Mouse (Mus musculus): ENCODE measurements around the gene Adam17. TPM values are rescaled to one million over a fixed set of nuclear protein-coding genes. Genes with fewer than 3 reads are reported as not detected.

Adam17 gene
- polyA plus RNA-seq, 1 experiment from 2014 or later: 44.4 TPM

DNA sequence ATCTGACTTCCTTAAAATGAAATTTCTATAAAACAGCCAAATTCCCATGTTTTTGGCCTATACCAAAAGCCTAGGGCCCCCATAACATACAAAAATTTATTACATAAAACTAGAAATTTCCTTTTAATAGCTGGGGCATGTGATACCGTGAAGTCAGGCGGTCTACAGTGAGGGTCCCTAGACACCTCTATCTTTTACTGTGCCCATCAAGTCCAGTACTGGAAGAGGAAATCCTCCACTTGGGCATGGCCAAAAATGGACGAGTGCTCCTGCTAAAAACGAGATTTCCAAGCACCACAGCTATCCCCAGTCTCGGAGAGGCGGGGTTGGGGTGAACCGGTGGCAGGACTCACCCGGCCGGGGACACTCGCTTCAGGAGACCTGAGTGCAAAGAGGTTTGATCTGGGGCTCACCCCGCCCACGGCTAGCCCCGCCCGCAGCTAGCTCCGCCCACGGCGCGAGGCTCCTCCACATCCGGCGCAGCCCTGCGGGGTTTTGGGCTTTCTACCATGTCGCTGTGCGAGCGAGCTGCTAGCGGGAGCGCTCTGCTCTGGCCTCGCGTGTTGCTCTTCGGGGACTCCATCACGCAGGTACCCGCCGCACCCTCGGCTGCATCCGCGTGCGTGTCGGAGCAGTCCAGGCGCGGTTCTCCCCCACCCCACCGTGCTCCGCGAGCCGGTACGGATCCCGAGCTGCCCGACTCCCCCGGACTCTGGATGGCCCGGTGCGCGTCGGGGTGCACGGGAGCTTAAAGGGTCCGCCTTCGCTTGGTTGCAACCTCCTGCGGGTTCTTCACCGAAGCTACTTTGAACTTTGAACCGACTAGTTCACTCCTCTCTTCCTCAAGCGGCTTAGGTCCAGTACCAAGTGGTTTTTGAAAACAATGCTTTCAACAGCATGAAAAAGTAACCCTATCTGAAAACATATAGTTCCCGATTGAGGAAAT is 57.2 kb downstream of the Adam17 start, which contains the start of gene Iah1:
Iah1 (plus strand) TSS at position 467 of the 946 bp plus-strand sequence.
- DNase-seq (ENCODE audit: low spot score) (peak; percentile 90), ATAC-seq (ENCODE audit: insufficient number of reproducible peaks, low FRiP score, low TSS enrichment, low read depth) (peak; percentile 95)
- peaks cover 11% of the 10 kb centered on the region; the same call in 1 of the 2 replicates for H3K36me3 ChIP-seq (ENCODE audit: control insufficient read depth, insufficient read depth, low read length)
- H3K9ac ChIP-seq (ENCODE audit: low read length): peak within 1 kb of the TSS; percentile 68
- H3K27ac ChIP-seq (replicated peaks; ENCODE audit: low read depth, low read length): 0 out of 2 replicates have a peak within 1 kb of the TSS, but pooled peaks have one; percentile 39
- peak within 1 kb of the TSS; percentile 73 for H3K4me3 ChIP-seq (ENCODE audit: low read depth, low read length)
- WGBS: 2% methylated on average over 59 of the region's 59 CpGs
- H3K4me1 ChIP-seq (ENCODE audit: control insufficient read depth, insufficient read depth, low read length): no peaks in the 10 kb centered on the region
- no peaks in the 10 kb centered on the region for H3K9me3 ChIP-seq (ENCODE audit: control insufficient read depth, low read length)
- no peaks in the 10 kb centered on the region for H3K27me3 ChIP-seq (ENCODE audit: control insufficient read depth, insufficient read depth, low read length)
- H3K4me2 ChIP-seq (ENCODE audit: low read depth, severe bottlenecking): peak within 1 kb of the TSS; percentile 60

DNA sequence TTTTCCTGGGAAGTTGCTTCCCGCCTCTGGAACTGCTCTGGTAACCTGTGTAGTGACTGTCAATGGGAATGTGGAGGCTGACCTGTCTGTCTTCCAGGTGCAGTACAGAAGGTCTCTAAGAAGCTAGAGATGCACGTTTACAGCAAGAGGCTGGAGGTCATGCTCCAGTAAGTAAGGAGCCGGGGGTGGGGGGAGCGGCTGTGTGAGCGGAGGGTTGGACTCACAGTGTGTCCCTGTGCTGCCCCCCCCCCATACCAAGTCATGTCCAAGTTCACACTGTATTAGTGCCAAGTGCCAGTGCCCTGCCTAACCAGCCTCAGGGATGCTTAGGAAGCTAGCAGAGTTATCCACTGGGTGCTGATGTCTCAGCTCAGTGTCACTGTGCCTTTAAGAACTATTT is 61.2 kb downstream of the Adam17 start:
- WGBS: 92% methylated on average over 5 of the region's 5 CpGs
- H3K36me3 ChIP-seq (ENCODE audit: control insufficient read depth, insufficient read depth, low read length): peaks cover 25% of the 10 kb centered on the region
- H3K27ac ChIP-seq (replicated peaks; ENCODE audit: low read depth, low read length): no peak overlapping the region
- no peaks in the 10 kb centered on the region for H3K27me3 ChIP-seq (ENCODE audit: control insufficient read depth, insufficient read depth, low read length)
- H3K9me3 ChIP-seq (ENCODE audit: control insufficient read depth, low read length): no peaks in the 10 kb centered on the region
- no peak for ATAC-seq (ENCODE audit: insufficient number of reproducible peaks, low FRiP score, low TSS enrichment, low read depth)
- no peak overlapping the region for H3K4me2 ChIP-seq (ENCODE audit: low read depth, severe bottlenecking)
- no peak overlapping the region for H3K4me3 ChIP-seq (ENCODE audit: low read depth, low read length)
- H3K9ac ChIP-seq (ENCODE audit: low read length): no peak overlapping the region
- DNase-seq (ENCODE audit: low spot score): no peak
- no peaks in the 10 kb centered on the region for H3K4me1 ChIP-seq (ENCODE audit: control insufficient read depth, insufficient read depth, low read length)

DNA sequence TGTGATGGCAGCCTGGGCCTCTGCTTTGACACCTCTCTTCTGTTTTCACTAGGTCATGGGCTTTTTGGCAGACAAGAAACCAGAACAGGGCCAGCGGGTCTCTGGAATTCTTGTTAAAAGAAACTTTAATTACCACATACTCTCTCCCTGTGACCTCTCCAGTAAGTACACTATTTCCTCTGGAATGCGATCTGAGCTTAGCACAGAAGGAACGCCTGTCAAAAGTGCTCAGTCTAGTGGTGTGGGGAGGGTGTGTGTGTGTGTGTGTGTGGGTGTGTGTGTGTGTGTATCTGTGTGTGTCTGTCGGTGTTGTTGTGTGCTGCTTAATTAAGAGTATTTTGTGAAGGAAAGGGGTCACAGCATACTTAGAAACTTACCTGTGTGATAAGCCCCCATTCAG is 66.7 kb downstream of the Adam17 start:
- H3K36me3 ChIP-seq (ENCODE audit: control insufficient read depth, insufficient read depth, low read length): peaks cover 34% of the 10 kb centered on the region
- 82% methylated on average over 4 of the region's 4 CpGs for WGBS
- H3K9ac ChIP-seq (ENCODE audit: low read length): no peak overlapping the region
- no peak for DNase-seq (ENCODE audit: low spot score)
- no peak overlapping the region for H3K4me2 ChIP-seq (ENCODE audit: low read depth, severe bottlenecking)
- H3K27ac ChIP-seq (replicated peaks; ENCODE audit: low read depth, low read length): no peak overlapping the region
- H3K4me1 ChIP-seq (ENCODE audit: control insufficient read depth, insufficient read depth, low read length): no peaks in the 10 kb centered on the region
- H3K9me3 ChIP-seq (ENCODE audit: control insufficient read depth, low read length): no peaks in the 10 kb centered on the region
- H3K4me3 ChIP-seq (ENCODE audit: low read depth, low read length): no peak overlapping the region
- ATAC-seq (ENCODE audit: insufficient number of reproducible peaks, low FRiP score, low TSS enrichment, low read depth): no peak
- no peaks in the 10 kb centered on the region for H3K27me3 ChIP-seq (ENCODE audit: control insufficient read depth, insufficient read depth, low read length)

DNA sequence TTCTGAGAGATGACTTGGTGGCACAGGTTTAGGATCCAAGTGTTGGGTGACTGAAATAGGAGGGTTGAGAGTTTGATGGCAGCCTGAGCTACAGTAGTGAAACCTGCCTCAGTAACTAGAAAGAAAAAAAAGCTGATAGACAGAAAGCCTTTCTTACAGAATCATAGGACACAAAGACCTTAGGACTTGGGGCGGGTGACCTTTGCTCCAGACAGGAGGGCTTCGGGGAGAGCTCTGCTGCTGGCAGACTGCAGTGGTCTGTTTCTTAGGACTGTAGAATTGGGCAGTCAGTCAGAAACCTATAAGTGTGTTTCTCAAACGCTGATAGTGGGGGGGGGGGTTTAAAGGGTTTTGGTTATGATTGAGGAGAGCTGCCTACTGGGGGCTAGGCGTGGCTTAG is 67.7 kb downstream of the Adam17 start:
- Histone ChIP-seq H3K4me3 (ENCODE audit: low read depth, low read length) (no peak overlapping the region), H3K4me2 (ENCODE audit: low read depth, severe bottlenecking) (no peak overlapping the region), H3K36me3 (ENCODE audit: control insufficient read depth, insufficient read depth, low read length) (peaks cover 29% of the 10 kb centered on the region), H3K27ac (replicated peaks; ENCODE audit: low read depth, low read length) (no peak overlapping the region), H3K9me3 (ENCODE audit: control insufficient read depth, low read length) (no peaks in the 10 kb centered on the region), H3K9ac (ENCODE audit: low read length) (no peak overlapping the region), H3K27me3 (ENCODE audit: control insufficient read depth, insufficient read depth, low read length) (no peaks in the 10 kb centered on the region), H3K4me1 (ENCODE audit: control insufficient read depth, insufficient read depth, low read length) (no peaks in the 10 kb centered on the region)
- DNase-seq (ENCODE audit: low spot score): no peak
- WGBS: 91% methylated on average over 4 of the region's 4 CpGs
- no peak for ATAC-seq (ENCODE audit: insufficient number of reproducible peaks, low FRiP score, low TSS enrichment, low read depth)

DNA sequence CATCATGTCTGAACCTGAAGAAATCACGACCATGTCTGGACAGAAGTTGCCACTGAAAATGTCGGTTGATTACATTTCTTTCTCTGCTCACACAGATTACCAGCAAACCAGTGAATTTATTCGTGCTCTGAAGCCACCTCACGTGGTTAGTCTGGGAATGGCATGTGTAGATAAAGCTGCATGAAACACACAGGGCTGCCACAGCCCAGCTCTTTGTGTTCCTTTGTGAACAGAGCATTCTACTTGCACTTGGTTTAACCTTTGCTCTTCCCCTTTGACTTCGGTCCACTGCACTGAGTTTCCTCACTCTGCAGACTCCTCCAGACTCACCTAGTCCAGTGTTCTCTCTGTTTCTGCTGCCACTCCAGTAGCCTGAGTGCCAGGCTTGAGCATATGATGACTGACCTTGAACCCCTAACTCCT is 71.1 kb downstream of the Adam17 start:
- WGBS: 92% methylated on average over 5 of the region's 5 CpGs
- H3K27ac ChIP-seq (replicated peaks; ENCODE audit: low read depth, low read length): no peak overlapping the region
- DNase-seq (ENCODE audit: low spot score) (no peak), ATAC-seq (ENCODE audit: insufficient number of reproducible peaks, low FRiP score, low TSS enrichment, low read depth) (no peak)
- no peak overlapping the region for H3K4me2 ChIP-seq (ENCODE audit: low read depth, severe bottlenecking)
- no peaks in the 10 kb centered on the region for H3K9me3 ChIP-seq (ENCODE audit: control insufficient read depth, low read length)
- H3K4me3 ChIP-seq (ENCODE audit: low read depth, low read length): no peak overlapping the region
- H3K27me3 ChIP-seq (ENCODE audit: control insufficient read depth, insufficient read depth, low read length): no peaks in the 10 kb centered on the region
- H3K36me3 ChIP-seq (ENCODE audit: control insufficient read depth, insufficient read depth, low read length): peaks cover 22% of the 10 kb centered on the region
- H3K4me1 ChIP-seq (ENCODE audit: control insufficient read depth, insufficient read depth, low read length): no peaks in the 10 kb centered on the region
- no peak overlapping the region for H3K9ac ChIP-seq (ENCODE audit: low read length)

- H3K9ac ChIP-seq (ENCODE audit: low read length): no peak overlapping the region
- no peak overlapping the region for H3K4me3 ChIP-seq (ENCODE audit: low read depth, low read length)
- H3K4me2 ChIP-seq (ENCODE audit: low read depth, severe bottlenecking): no peak overlapping the region
- DNase-seq (ENCODE audit: low spot score): no peak
- H3K27me3 ChIP-seq (ENCODE audit: control insufficient read depth, insufficient read depth, low read length): no peaks in the 10 kb centered on the region
- H3K9me3 ChIP-seq (ENCODE audit: control insufficient read depth, low read length): no peaks in the 10 kb centered on the region
- WGBS: 91% methylated on average over 8 of the region's 8 CpGs
- H3K36me3 ChIP-seq (ENCODE audit: control insufficient read depth, insufficient read depth, low read length): peaks cover 24% of the 10 kb centered on the region
- H3K27ac ChIP-seq (replicated peaks; ENCODE audit: low read depth, low read length): no peak overlapping the region
- H3K4me1 ChIP-seq (ENCODE audit: control insufficient read depth, insufficient read depth, low read length): no peaks in the 10 kb centered on the region
- ATAC-seq (ENCODE audit: insufficient number of reproducible peaks, low FRiP score, low TSS enrichment, low read depth): no peak
Observed at GRCm38 (mm10) chr12:21301932-21302331, 71.5 kb downstream of the Adam17 start.

GRCm38 (mm10) chr12:21301324-21301723 is 72.1 kb downstream of the Adam17 start:
- H3K27me3 ChIP-seq (ENCODE audit: control insufficient read depth, insufficient read depth, low read length): no peaks in the 10 kb centered on the region
- H3K4me1 ChIP-seq (ENCODE audit: control insufficient read depth, insufficient read depth, low read length): no peaks in the 10 kb centered on the region
- peaks cover 21% of the 10 kb centered on the region for H3K36me3 ChIP-seq (ENCODE audit: control insufficient read depth, insufficient read depth, low read length)
- 85% methylated on average over 7 of the region's 7 CpGs for WGBS
- no peak overlapping the region for H3K9ac ChIP-seq (ENCODE audit: low read length)
- DNase-seq (ENCODE audit: low spot score): no peak
- H3K9me3 ChIP-seq (ENCODE audit: control insufficient read depth, low read length): no peaks in the 10 kb centered on the region
- no peak overlapping the region for H3K4me2 ChIP-seq (ENCODE audit: low read depth, severe bottlenecking)
- no peak for ATAC-seq (ENCODE audit: insufficient number of reproducible peaks, low FRiP score, low TSS enrichment, low read depth)
- no peak overlapping the region for H3K27ac ChIP-seq (replicated peaks; ENCODE audit: low read depth, low read length)
- no peak overlapping the region for H3K4me3 ChIP-seq (ENCODE audit: low read depth, low read length)

DNA sequence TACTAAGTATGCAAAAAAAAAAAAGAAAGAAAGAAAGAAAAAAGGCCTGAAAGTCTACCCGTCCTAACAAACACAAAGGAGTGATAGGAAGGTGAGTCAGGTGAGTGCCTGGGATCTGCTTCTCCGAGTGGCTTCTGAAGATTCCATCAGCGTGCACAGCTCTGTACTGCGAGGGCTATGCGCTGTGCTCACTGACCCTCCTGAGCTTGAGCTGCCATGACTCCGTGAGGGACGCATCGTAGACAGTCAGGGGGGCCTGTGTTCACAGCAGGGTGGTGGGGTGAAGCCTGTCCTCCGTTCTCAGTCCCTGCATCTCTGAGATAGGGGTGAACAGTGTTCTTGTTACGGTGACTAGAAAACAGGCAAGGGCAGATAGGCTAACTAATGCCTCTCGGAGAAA is 74.6 kb downstream of the Adam17 start:
- ATAC-seq (ENCODE audit: insufficient number of reproducible peaks, low FRiP score, low TSS enrichment, low read depth): no peak
- H3K36me3 ChIP-seq (ENCODE audit: control insufficient read depth, insufficient read depth, low read length): peaks cover 18% of the 10 kb centered on the region
- H3K27me3 ChIP-seq (ENCODE audit: control insufficient read depth, insufficient read depth, low read length): no peaks in the 10 kb centered on the region
- H3K4me2 ChIP-seq (ENCODE audit: low read depth, severe bottlenecking): no peak overlapping the region
- H3K9me3 ChIP-seq (ENCODE audit: control insufficient read depth, low read length): no peaks in the 10 kb centered on the region
- DNase-seq (ENCODE audit: low spot score): no peak
- no peak overlapping the region for H3K27ac ChIP-seq (replicated peaks; ENCODE audit: low read depth, low read length)
- no peak overlapping the region for H3K4me3 ChIP-seq (ENCODE audit: low read depth, low read length)
- H3K4me1 ChIP-seq (ENCODE audit: control insufficient read depth, insufficient read depth, low read length): no peaks in the 10 kb centered on the region
- H3K9ac ChIP-seq (ENCODE audit: low read length): no peak overlapping the region
- WGBS: 95% methylated on average over 11 of the region's 11 CpGs
